Mouse (Mus musculus) embryonic stem cell, embryonic (primary cell): ENCODE measurements around the gene Plxnb2.

Experiments used
- CTCF ChIA-PET, 4 experiments: fragments of 300-600 bp in 2 of 4; fragments of 350-600 bp in 2 of 4; sonication (Branson Sonifier 250); formaldehyde crosslinking; loops; one replicate each; lab custom pipeline; 2022; ENCODE audit warnings: inconsistent platforms in 2 of 4; lab: Charles Lee
- POLR2A ChIA-PET, 4 experiments: fragments of 300-600 bp in 2 of 4; fragments of 350-600 bp in 2 of 4; sonication (Branson Sonifier 250); formaldehyde crosslinking; loops; one replicate each; lab custom pipeline; 2022; ENCODE audit warnings: antibody characterized with exemption in 4 of 4, inconsistent platforms in 1 of 4; lab: Charles Lee

Gene Plxnb2

DNA sequence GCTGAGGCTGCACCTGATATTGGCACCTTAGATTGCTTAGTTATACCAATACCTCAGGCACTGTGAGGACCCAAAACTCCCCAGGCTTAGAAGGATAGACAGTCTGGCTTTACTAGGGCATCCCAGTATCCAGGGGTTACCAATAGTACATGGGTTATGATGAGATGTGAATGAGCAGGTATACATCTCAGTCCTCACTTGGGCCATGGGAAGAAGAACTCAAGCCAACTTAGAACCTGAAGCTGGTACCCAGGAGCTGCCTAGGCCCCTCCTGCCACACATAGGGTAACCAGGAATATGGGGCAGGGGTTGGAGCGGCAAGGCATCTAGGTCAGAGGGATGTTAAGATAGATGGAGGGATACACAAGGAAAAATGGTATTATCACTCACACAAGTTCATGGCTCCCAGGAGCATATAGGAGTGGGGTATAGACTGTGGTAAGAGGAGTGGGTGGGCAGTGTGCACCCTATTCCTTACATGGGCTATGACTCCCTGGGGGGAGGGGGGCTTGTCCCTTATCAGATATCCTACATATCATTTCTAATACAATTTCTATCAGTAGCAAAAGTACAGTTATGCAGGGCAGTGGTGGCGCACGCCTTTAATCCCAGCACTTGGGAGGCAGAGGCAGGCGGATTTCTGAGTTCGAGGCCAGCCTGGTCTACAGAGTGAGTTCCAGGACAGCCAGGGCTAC, 44.0 kb downstream of the Plxnb2 start:
- CTCF ChIA-PET, result no interaction called here
- POLR2A ChIA-PET, result interaction anchor here in 1 of 4 experiments (1.6 to 1.9 kb wide), 2 partner anchors 8 to 13 kb away, joined by 4 to 5 read pairs; partner anchors contain the start of gene Hdac10

DNA sequence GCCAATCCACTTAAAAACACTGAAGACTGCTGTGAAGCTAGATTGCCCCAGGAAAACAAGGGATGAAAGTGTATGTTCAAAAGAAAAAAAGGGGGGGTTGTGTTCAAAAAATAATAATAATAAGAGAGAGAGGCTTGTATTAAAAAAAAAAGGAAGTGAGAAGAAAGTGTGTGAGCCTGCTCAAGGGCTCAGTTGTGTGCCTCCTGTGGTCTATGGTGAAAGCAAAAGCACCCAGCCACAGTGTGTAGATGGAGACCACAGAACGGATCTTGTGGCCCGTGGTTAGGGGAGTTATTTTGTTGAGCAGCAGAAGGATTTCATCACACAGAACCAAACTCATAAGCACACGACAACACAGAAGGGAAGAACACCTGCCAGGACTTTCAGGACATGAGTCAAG, 49.3 kb downstream of the Plxnb2 start:
- CTCF ChIA-PET, result interaction anchor here in 1 of 4 experiments (0.5 kb wide), 1 partner anchor 79 kb away, joined by 3 read pairs; no protein-coding TSS in a partner anchor
- POLR2A ChIA-PET, result interaction anchor here in 2 of 4 experiments (0.6 to 1.9 kb wide), 2 partner anchors 38 to 434 kb away, joined by 3 to 4 read pairs; no protein-coding TSS in a partner anchor

DNA sequence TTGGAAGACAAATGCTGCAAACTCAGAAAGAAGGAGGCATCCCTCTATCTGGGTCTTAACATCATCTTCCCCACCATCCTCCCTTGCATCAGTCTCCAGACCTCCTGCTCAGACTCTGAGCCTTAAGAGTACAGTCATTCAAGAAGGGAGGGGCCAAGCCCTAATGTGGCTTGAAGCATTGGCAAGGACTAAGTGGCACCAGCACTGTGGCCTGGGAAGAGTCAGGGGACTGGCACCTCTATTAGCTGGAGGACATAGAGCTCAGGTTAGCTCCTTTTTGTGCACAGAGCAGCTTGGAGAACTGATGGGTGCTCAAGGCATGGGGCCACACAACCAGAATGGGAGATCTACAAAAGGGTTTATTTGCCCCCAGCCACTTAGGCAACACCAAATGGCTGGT, 50.3 kb downstream of the Plxnb2 start:
- CTCF ChIA-PET, result interaction anchor here in 1 of 4 experiments (0.8 kb wide), 1 partner anchor 10 kb away, joined by 3 read pairs; no protein-coding TSS in a partner anchor
- POLR2A ChIA-PET, result interaction anchor here in 2 of 4 experiments (0.5 to 2.5 kb wide), 2 partner anchors 9 to 82 kb away, joined by 3 to 6 read pairs; no protein-coding TSS in a partner anchor

DNA sequence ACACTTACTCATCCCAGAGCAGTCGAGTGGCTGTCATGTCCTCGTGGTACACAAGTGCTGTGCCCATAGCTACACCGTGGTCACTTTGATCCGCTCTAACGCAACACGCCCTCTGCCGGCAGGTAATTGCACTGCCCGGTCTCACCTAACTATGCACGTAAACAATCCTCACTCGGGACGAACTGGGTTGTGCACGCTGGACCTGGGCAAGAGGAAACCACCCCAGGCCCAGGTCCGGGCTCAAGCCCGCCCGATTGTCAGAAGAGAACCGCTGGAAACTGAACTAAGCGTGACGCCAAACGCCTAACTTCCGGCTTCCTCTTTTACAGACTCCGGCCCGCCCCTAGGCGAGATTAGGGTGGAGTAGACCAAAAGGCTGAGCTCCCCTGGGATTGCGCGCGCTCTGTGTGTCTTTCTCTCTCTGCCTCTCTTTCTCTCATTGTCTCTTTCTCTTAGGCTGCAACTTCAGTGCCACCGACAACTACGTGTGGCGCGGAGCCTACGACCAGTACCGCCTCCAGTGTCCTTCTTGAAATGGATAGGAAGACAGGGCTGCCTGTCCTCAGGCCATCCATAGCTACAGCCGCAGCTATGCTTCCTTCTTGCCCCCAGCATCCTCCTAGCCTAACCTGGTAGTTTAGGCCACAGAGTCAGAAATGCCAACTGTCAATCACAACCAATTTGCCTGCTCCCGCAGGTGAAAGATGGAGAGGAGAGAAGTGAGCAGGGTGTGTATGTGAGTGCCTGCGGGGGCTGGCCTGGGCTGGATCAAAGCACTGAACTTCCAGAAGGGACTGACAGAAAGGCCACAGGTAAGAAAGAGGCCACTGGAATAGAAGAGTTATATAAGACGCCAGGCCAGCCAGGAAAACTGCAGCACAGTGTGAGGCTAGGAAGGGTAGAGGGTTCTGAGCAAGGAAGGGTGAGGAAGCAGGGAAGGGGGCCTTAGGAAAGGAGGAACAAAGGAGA, 51.9 kb downstream of the Plxnb2 start, which contains the start of gene Hdac10:
TSS of gene Hdac10 (minus strand) at position 319 of the 969 bp plus-strand sequence.
- POLR2A ChIA-PET, result interaction anchor here (0.6 to 2.5 kb wide), 44 partner anchors 8 to 377 kb away, joined by 3 to 16 read pairs (median 4); partner anchors contain the start of genes Dennd6b (in 2 of the 4), Pim3 (in 2 of the 4), Ppp6r2 (in 2 of the 4) and Adm2 (in 1 of the 4)

DNA sequence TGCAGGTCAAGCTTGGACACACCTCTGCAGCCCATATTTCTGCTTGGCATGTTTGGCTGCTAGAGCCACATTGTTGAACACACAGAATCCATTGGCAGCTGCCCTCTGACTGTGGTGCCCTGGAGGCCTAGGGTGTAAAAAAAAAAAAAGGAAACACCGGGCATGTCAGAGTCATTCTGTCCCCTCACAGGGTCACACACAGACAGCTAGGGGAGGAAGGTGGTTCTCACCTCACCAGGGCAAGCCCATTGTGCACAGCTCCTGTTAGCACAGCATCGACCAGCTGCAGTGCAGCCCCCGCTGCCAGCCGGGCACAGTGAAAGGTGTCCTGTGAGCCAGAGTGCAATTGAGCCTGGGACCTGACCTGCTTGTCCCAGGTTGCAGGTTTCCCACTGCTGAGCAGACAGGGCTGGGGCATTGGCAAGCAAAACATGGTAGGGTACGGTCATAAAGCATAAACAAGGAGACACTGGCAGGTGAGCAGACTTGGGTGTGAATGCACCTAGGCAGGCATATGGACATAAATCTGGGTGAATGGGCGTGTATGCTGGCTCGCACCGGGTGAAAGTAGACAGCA, 53.1 kb downstream of the Plxnb2 start:
- ChIA-PET POLR2A (interaction anchor here in 3 of 4 experiments (0.6 to 2.4 kb wide), 18 partner anchors 19 to 376 kb away, joined by 3 to 11 read pairs (median 4); partner anchors contain the start of genes Dennd6b (in 1 of the 3), Mapk11 (in 1 of the 3), Pim3 (in 1 of the 3) and Sbf1 (in 1 of the 3)), CTCF (interaction anchor here (0.5 to 2.7 kb wide), 34 partner anchors 10 to 385 kb away, joined by 3 to 22 read pairs (median 5); partner anchors contain the start of genes Mapk12 (in 3 of the 4), Ppp6r2 (in 2 of the 4), Dennd6b (in 1 of the 4) and Selenoo (in 1 of the 4))

More for the DNA sequence above, 51.9 kb downstream of the Plxnb2 start, which contains the start of gene Hdac10:
- CTCF ChIA-PET, result interaction anchor here (0.5 to 2.7 kb wide), 80 partner anchors 9 to 1504 kb away, joined by 3 to 22 read pairs (median 4); partner anchors contain the start of genes Mapk12 (in 4 of the 4), Dennd6b (in 2 of the 4), Mapk11 (in 2 of the 4) and Ppp6r2 (in 2 of the 4)

DNA sequence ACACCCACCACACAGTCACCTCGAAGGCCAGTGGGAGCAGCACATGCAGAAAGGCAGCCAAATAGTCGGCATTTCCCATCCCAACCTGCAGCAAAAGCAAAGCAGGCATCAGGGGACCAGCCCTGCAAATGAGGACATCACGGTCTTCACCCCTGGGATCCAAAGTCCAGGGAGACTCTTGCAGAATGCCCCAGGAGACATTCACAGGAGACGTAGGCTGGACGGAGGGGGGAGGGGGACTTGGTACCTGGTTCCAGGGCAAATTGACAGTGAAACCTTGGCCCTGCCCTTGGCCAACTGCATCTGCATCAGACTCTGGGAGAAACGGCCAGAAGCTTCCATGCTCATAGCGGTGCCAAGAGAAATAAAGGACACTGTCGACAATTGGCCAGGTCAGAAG, 54.0 kb downstream of the Plxnb2 start:
- CTCF ChIA-PET, result interaction anchor here in 2 of 4 experiments (0.5 to 2.7 kb wide), 4 partner anchors 16 to 298 kb away, joined by 3 to 14 read pairs (median 6); no protein-coding TSS in a partner anchor
- POLR2A ChIA-PET, result interaction anchor here in 1 of 4 experiments (0.8 to 1.5 kb wide), 2 partner anchors 84 to 233 kb away, joined by 3 read pairs; no protein-coding TSS in a partner anchor

DNA sequence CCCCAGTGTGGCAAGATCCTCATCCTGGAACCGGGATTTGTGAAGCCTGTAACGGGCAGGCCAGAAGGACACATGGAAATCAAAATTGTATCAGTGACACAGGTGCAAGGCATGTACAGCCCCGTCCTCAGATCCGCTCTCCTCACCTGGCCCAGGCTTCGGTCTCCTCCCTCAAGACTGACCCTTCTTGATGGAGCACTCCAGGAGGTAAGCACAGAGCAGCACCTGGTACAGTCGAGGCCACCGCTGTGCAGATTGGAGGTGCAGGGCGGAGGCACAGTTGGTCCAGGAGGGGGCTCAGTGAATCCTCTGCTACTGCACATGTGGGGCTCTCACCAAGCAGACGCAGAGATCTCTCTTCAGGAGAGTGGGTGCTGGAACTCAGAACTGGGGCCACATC, 55.2 kb downstream of the Plxnb2 start:
- POLR2A ChIA-PET, result no interaction called here
- CTCF ChIA-PET, result interaction anchor here in 1 of 4 experiments (1.8 kb wide), 1 partner anchor 86 kb away, joined by 5 read pairs; the partner anchor contains the start of gene Ppp6r2

DNA sequence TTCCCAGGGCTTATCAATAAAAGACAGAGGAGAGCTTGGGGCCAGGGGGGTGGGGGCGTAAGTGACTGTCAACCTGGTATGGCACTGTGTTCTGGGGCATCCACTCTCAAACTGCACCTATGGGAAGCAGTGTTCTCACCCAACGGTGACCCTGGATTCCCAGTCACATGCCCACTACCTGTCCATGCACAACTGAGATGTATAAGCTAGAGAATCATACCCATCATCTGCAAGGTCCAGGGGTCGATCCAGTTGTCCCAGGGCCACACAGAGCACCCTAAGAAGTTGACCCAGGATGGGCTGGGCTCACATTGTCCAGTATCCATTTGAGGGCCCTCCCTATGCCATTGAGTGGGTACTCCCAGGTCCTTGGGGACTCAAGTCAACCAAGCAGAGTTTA, 56.3 kb downstream of the Plxnb2 start:
- CTCF ChIA-PET, result interaction anchor here in 2 of 4 experiments (0.6 to 2.2 kb wide), 6 partner anchors 19 to 297 kb away, joined by 3 to 12 read pairs (median 5); partner anchors contain the start of genes Dennd6b (in 1 of the 2), Mapk11 (in 1 of the 2) and Ppp6r2 (in 1 of the 2)
- POLR2A ChIA-PET, result interaction anchor here in 2 of 4 experiments (0.6 to 2.5 kb wide), 6 partner anchors 14 to 81 kb away, joined by 3 to 10 read pairs (median 6); partner anchors contain the start of gene Dennd6b (in 1 of the 2)

DNA sequence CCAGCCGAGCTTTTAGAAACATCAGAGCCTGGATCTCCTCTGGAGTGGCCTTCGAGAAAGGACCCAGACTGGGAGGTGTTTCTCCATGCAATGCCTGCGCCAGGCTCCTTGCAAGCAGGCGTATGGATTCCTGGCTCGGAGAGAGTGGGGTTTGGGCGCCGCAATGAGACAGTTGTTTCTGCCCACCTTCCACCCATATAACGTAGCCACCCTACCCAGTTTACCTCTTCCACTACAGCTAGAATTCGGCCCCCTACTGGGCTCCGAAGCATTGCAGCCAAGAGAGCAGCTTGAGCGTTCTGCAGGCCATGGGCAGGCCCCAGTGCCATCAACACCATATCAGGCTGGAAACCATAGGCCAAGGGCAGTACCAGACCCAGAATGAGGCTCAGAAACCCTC, 57.0 kb downstream of the Plxnb2 start:
- POLR2A ChIA-PET, result interaction anchor here (0.5 to 2.5 kb wide), 38 partner anchors 9 to 415 kb away, joined by 3 to 10 read pairs (median 4); partner anchors contain the start of genes Alg12 (in 2 of the 4), Creld2 (in 2 of the 4), Mapk12 (in 2 of the 4) and Dennd6b (in 1 of the 4)
- CTCF ChIA-PET, result interaction anchor here in 3 of 4 experiments (0.5 to 2.2 kb wide), 13 partner anchors 14 to 296 kb away, joined by 3 to 12 read pairs (median 4); partner anchors contain the start of genes Dennd6b (in 2 of the 3) and Mapk11 (in 2 of the 3)

DNA sequence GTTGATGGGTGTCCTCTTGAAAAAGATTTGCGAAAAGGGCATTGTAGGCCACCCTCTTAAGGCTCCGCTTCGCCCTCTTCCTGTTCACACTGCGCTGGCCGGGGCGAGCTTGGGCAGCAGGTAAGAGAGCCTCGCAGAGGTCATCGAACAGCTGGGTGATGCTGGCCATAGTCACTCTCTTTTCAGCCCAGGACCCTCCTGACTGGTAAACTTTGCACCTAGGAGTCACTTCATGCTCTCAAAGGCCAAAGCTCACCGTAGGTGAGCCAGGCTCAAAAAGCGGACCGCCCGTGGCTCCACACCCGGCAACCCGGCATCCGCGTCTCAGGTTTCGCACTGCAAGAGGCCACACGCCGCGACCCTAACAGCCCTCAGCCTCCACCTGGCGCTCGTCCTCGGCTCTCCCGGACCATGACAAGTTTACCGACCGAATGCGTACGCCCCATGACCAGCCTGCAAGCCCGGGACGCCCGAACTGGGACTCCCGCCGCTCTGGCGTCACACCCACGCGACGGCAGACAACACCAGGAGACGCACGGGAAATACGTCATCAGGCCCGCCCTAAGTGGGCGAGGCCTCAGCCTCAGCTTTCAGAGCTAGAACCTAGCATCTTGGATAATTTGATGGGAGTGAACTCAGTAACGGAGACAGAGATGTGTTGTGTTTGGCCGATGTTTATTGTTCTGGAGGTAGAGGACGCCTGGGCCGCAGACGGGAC, 57.8 kb downstream of the Plxnb2 start, which contains the start of gene Tubgcp6:
TSS of gene Tubgcp6 (minus strand) at position 464 of the 718 bp plus-strand sequence.
- CTCF ChIA-PET, result interaction anchor here in 3 of 4 experiments (0.5 to 2.2 kb wide), 11 partner anchors 13 to 295 kb away, joined by 3 to 12 read pairs (median 4); partner anchors contain the start of genes Dennd6b (in 2 of the 3) and Mapk11 (in 2 of the 3)
- POLR2A ChIA-PET, result interaction anchor here (0.6 to 2.5 kb wide), 44 partner anchors 9 to 414 kb away, joined by 3 to 10 read pairs (median 4); partner anchors contain the start of genes Alg12 (in 2 of the 4), Creld2 (in 2 of the 4), Dennd6b (in 2 of the 4) and Mapk12 (in 2 of the 4)

DNA sequence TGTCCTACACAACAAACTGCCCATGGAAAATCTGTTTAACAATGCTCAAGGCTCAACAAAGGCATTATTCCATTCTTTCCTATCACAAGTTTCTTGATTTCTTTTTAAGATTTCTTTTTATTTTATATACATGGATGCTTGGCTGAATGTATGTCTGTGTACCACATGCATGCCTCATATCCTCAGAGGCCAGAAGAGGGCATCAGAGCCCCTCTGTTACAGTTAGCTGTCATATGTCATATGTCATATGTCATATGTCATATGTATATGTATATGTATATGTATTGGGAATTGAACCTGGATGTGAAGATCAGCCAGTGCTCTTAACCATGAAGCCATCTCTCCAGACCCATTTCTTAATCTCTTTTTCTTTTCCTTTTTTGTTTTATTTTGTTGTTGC, 62.6 kb downstream of the Plxnb2 start:
- CTCF ChIA-PET, result interaction anchor here in 2 of 4 experiments (0.7 to 1.3 kb wide), 2 partner anchors 10 to 11 kb away, joined by 3 to 8 read pairs; partner anchors contain the start of gene Hdac10 (in 1 of the 2)
- POLR2A ChIA-PET, result interaction anchor here in 1 of 4 experiments (1.4 kb wide), 1 partner anchor 40 kb away, joined by 3 read pairs; no protein-coding TSS in a partner anchor

DNA sequence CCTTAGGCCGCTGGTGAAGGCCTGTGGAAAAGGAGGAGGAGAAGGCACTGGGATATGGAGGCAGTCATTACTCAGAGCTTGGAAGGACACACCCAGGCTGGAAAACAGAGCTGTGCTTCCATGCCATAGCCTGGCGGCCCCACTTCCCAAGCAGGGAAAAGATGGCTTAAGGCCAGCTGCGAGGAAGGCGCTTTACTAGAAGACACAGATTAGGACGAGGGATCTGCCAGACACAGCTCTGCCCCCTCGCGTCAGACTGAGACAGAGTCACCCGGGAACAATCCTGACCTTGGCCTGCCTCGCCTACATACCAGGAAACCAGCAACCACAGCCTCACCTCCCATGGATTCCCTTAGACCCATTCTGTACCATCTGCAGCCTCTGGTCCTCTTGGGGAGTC, 70.4 kb downstream of the Plxnb2 start:
- ChIA-PET POLR2A (interaction anchor here in 3 of 4 experiments (0.7 to 4.0 kb wide), 11 partner anchors 8 to 282 kb away, joined by 3 to 21 read pairs (median 4); partner anchors contain the start of genes Tubgcp6 (in 2 of the 3), Hdac10 (in 1 of the 3) and Selenoo (in 1 of the 3)), CTCF (interaction anchor here (0.5 to 2.4 kb wide), 11 partner anchors 11 to 1074 kb away, joined by 3 to 14 read pairs (median 4); partner anchors contain the start of genes Hdac10 (in 2 of the 4), Alg12 (in 1 of the 4), Selenoo (in 1 of the 4) and Tubgcp6 (in 1 of the 4))

DNA sequence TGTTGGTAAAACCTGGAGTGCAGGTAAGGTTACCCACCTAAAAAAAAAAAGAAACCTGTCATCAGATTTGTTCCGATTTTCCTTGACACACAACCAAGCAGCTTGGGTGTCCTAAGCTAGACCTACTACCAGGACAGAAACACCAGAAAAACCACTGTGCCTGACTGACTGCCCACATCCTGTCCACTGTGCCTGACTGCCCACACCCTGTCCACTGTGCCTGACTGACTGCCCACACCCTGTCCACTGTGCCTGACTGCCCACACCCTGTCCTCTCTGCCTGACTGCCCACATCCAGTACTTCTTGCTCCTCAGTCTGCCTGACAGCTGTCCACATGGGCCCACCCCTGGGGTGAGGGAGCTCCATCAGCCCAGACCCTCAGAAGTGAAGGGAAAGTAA, 73.6 kb downstream of the Plxnb2 start:
- ChIA-PET CTCF (interaction anchor here in 1 of 4 experiments (0.8 kb wide), 1 partner anchor 12 kb away, joined by 3 read pairs; no protein-coding TSS in a partner anchor), POLR2A (interaction anchor here in 1 of 4 experiments (0.7 kb wide), 1 partner anchor 335 kb away, joined by 3 read pairs; no protein-coding TSS in a partner anchor)

DNA sequence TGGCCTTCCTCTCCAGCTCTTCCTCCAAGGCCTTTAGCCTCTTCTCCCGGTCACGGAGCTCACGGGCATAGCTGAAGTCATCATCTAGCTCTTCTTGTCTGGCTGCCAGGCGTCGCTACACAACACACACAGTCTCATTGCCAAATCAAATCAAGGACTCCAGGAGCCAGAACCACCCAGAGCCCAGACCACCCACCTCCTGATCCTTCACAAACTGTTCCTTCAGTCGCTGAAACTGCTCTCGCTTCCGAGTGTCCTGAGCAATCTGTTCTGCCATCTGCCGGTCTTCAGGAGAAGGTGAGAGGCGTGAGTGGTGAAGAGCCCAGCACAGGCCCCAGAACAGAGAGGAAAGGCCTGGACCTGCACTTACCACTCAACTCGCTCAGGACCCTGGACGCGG, 74.5 kb downstream of the Plxnb2 start:
- CTCF ChIA-PET, result interaction anchor here in 3 of 4 experiments (0.8 to 1.2 kb wide), 4 partner anchors 12 to 278 kb away, joined by 3 to 4 read pairs (median 3); partner anchors contain the start of gene Dennd6b (in 1 of the 3)
- POLR2A ChIA-PET, result interaction anchor here in 1 of 4 experiments (0.6 kb wide), 1 partner anchor 31 kb away, joined by 6 read pairs; the partner anchor contains the start of gene Trabd
